Mouse (Mus musculus) A20 (cell line): ENCODE results near the gene Tmem151b.
A peak's percentile ranks its signal among the peaks of the same experiment; 100 is the strongest.

Experiments used
- DNase-seq: peaks from one replicate; pipeline ENCODE4 v3.0.0-alpha.2; 2011; ENCODE audit warnings: low read depth, low spot score

The Tmem151b gene

GRCm38 (mm10) chr17:45549617-45550181 lies at the start of gene Tmem151b:
TSS of gene Tmem151b (minus strand) at chr17:45549677.
- DNase-seq: no peak

- DNase-seq: no peak
Observed at GRCm38 (mm10) chr17:45598891-45599290, 49.4 kb upstream of the Tmem151b start.

- no peak for DNase-seq
Observed at GRCm38 (mm10) chr17:45598376-45598775, 48.9 kb upstream of the Tmem151b start.

GRCm38 (mm10) chr17:45597787-45598186 lies 48.3 kb upstream of the Tmem151b start:
- peak; percentile 36 for DNase-seq

- peak; percentile 65 for DNase-seq
Observed at GRCm38 (mm10) chr17:45596631-45597396, 47.3 kb upstream of the Tmem151b start.

GRCm38 (mm10) chr17:45595736-45596390 lies 46.4 kb upstream of the Tmem151b start:
- DNase-seq: no peak

GRCm38 (mm10) chr17:45594881-45595735 lies 45.6 kb upstream of the Tmem151b start:
- DNase-seq: peak; percentile 81

- peak; percentile 47 for DNase-seq
Observed at GRCm38 (mm10) chr17:45594195-45594594, 44.7 kb upstream of the Tmem151b start.

- DNase-seq: peak; percentile 86
Observed at GRCm38 (mm10) chr17:45593479-45593878, 44.0 kb upstream of the Tmem151b start.

GRCm38 (mm10) chr17:45592606-45593431 lies 43.3 kb upstream of the Tmem151b start:
- DNase-seq: no peak

GRCm38 (mm10) chr17:45591701-45592605 lies 42.5 kb upstream of the Tmem151b start:
- peak; percentile 70 for DNase-seq

- no peak for DNase-seq
Observed at GRCm38 (mm10) chr17:45590410-45590809, 40.9 kb upstream of the Tmem151b start.

GRCm38 (mm10) chr17:45589844-45590243 lies 40.4 kb upstream of the Tmem151b start:
- DNase-seq: no peak

- no peak for DNase-seq
Observed at GRCm38 (mm10) chr17:45589236-45589635, 39.8 kb upstream of the Tmem151b start.

GRCm38 (mm10) chr17:45588370-45588769 lies 38.9 kb upstream of the Tmem151b start:
- DNase-seq: no peak

- peak; percentile 41 for DNase-seq
Observed at GRCm38 (mm10) chr17:45586449-45586837, 37.0 kb upstream of the Tmem151b start.

- DNase-seq: no peak
Observed at GRCm38 (mm10) chr17:45585725-45586448, 36.4 kb upstream of the Tmem151b start.

GRCm38 (mm10) chr17:45584939-45585678 lies 35.6 kb upstream of the Tmem151b start:
- peak; percentile 69 for DNase-seq
